Mouse (Mus musculus) lung, adult 2 months (tissue): ENCODE data around the gene Pdcd2l.

Experiments
- CTCF ChIP-seq: fragments of 200-500 bp; IDR thresholded peaks from 2 replicates; pipeline ENCODE4 v1.5.1; 2011; ENCODE audit warnings: mild to moderate bottlenecking, low read length, control low read depth; ENCODE audit not compliant: insufficient read depth
- POLR2A ChIP-seq: fragments of 200-500 bp; IDR thresholded peaks from 2 replicates; pipeline ENCODE4 v1.6.1; 2011; ENCODE audit warnings: low read depth, mild to moderate bottlenecking, control low read depth, low read length, borderline replicate concordance; ENCODE audit errors: extremely low read depth

DNA sequence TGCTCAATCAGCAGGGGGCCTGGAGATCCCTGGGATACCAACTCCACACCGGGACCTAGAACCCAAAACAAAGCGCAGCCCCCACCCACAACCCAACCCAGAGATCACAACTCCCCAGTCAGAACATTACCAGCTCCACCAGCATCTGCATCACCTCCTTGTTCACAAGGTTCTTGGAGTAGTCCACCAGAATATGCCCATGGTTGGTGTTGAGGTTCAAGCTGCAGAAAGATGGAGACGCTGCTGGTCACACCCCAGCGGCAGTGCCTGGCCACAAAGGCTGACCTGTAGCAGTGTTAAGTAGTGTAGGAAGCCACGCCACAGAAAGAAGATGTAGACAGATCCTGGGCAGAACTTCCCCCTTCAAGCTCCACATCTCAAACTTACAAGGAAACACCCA, 32.7 kb upstream of the Pdcd2l start:
- TF ChIP-seq CTCF (no peak), POLR2A (no peak)
